8 mouse cellular contexts compared by ENCODE assay signal in the genomic region with DNA sequence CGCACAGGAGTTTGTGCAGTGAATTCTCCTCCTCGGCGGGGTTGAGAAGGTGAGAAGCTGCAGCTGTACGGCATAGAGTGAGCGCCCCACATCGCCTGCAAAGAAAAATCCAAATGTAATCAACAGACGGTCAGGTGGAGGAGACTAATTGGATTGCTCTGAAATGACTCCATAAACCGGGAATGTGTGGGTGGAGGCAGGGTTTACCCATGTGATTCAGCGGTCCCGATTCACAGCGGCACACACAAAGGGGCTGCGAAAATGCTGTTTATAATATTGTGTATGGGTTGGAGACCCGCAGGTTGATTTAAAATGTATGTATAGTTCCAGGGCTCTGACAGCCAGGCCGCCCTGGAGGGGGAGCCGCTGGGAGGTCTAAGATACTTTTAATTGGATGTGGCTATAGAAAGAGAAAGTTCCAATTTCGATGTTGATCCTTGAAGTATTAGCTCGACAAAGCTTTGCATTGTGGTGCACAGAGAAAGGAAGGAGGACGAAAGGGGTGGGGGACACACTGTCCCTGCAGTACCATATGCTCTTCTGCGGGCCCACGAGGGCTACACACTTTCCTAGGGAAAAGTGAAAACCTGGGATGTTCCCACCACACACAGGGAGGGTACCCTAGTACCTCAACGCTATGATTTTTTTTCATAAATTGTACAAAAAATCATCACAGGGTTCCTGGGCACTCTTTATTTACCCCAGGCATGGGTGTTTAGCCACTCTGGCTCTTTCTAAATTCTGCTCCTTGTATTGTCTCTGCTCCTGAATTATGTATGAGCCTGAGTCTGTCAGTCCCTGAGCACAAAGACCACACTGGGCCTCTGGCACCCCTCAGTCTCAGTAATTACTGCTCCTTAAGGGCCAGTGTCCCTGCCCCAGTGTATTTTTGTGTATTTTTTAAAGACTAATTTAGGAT.
DNase-seq lines count a peak whose midpoint lies in the region; ATAC-seq lines count a peak whose summit lies in the region.

No protein-coding gene starts in this region.

- whole genome bisulfite sequencing in kidney, embryonic 15.5 days, result 28% methylated on average over 21 of the region's 21 CpGs
- 26% methylated on average over 21 of the region's 21 CpGs for WGBS in embryonic facial prominence, embryonic 15.5 days
- 15% methylated on average over 21 of the region's 21 CpGs for WGBS in neural tube, embryonic 12.5 days

- peaks cover 6% of the 10 kb centered on the region; the same call in 1 of the 2 replicates for H3K4me1 ChIP-seq in kidney, embryonic 15.5 days
- H3K4me1 ChIP-seq in embryonic facial prominence, embryonic 15.5 days, result no peaks in the 10 kb centered on the region
- H3K4me1 ChIP-seq in neural tube, embryonic 12.5 days, result peaks cover 28% of the 10 kb centered on the region

- no peak overlapping the region for H3K9ac ChIP-seq in kidney, embryonic 15.5 days
- no peak overlapping the region for H3K9ac ChIP-seq in embryonic facial prominence, embryonic 15.5 days
- 0 out of 2 replicates have a peak overlapping the region, but pooled peaks have one; percentile 1 for H3K9ac ChIP-seq in neural tube, embryonic 12.5 days

- H3K27ac ChIP-seq in kidney, embryonic 15.5 days, result no peak overlapping the region
- H3K27ac ChIP-seq in embryonic facial prominence, embryonic 15.5 days (replicated peaks), result no peak overlapping the region
- H3K27ac ChIP-seq in neural tube, embryonic 12.5 days, result peak overlapping the region; percentile 63

- peak; percentile 59 for ATAC-seq in kidney, embryonic 15.5 days (replicated peaks; ENCODE audit: low FRiP score)
- ATAC-seq in embryonic facial prominence, embryonic 15.5 days (ENCODE audit: insufficient number of reproducible peaks, low FRiP score, low TSS enrichment, low read depth), result no peak
- ATAC-seq in neural tube, embryonic 12.5 days (ENCODE audit: low FRiP score, low read depth), result peak; percentile 85

- H3K4me3 ChIP-seq in kidney, embryonic 15.5 days (replicated peaks), result no peak overlapping the region
- H3K4me3 ChIP-seq in embryonic facial prominence, embryonic 15.5 days (replicated peaks), result peak overlapping the region; percentile 14; the same call in 1 of the 2 replicates
- no peak overlapping the region for H3K4me3 ChIP-seq in neural tube, embryonic 12.5 days

- peak overlapping the region; percentile 44 for H3K4me2 ChIP-seq in kidney, embryonic 15.5 days
- peak overlapping the region; percentile 35 for H3K4me2 ChIP-seq in embryonic facial prominence, embryonic 15.5 days (replicated peaks)
- H3K4me2 ChIP-seq in neural tube, embryonic 12.5 days (replicated peaks), result peak overlapping the region; percentile 42

- no peaks in the 10 kb centered on the region for H3K27me3 ChIP-seq in kidney, embryonic 15.5 days
- no peaks in the 10 kb centered on the region for H3K27me3 ChIP-seq in embryonic facial prominence, embryonic 15.5 days
- H3K27me3 ChIP-seq in neural tube, embryonic 12.5 days (replicated peaks), result no peaks in the 10 kb centered on the region

- no peaks in the 10 kb centered on the region for H3K9me3 ChIP-seq in kidney, embryonic 15.5 days (replicated peaks)
- H3K9me3 ChIP-seq in embryonic facial prominence, embryonic 15.5 days (replicated peaks), result no peaks in the 10 kb centered on the region
- H3K9me3 ChIP-seq in neural tube, embryonic 12.5 days, result no peaks in the 10 kb centered on the region

- DNase-seq in kidney, adult 18-20 months, result no peak
- DNase-seq in layer of hippocampus, adult 9-10 months (ENCODE audit: low spot score), result peak; percentile 10
- DNase-seq in gastrocnemius, postnatal 4 days (ENCODE audit: low spot score in 2 of 2), result no peak
- DNase-seq in c-Kit-positive CD71-positive TER-119-positive erythroid progenitor cells, embryonic 14.5 days (ENCODE audit: low spot score), result no peak
- no peak for DNase-seq in kidney, adult 8-10 months

- no peaks in the 10 kb centered on the region for H3K36me3 ChIP-seq in kidney, embryonic 15.5 days
- H3K36me3 ChIP-seq in embryonic facial prominence, embryonic 15.5 days, result no peaks in the 10 kb centered on the region
- no peaks in the 10 kb centered on the region for H3K36me3 ChIP-seq in neural tube, embryonic 12.5 days
